Mouse (Mus musculus): ENCODE results near the gene Olfr110.
"Not testable (repeated sequence)": the region's sequence is repeated elsewhere in the genome, so short reads cannot be mapped to it uniquely, and the experiment has no call there.

Olfr110 gene

DNA sequence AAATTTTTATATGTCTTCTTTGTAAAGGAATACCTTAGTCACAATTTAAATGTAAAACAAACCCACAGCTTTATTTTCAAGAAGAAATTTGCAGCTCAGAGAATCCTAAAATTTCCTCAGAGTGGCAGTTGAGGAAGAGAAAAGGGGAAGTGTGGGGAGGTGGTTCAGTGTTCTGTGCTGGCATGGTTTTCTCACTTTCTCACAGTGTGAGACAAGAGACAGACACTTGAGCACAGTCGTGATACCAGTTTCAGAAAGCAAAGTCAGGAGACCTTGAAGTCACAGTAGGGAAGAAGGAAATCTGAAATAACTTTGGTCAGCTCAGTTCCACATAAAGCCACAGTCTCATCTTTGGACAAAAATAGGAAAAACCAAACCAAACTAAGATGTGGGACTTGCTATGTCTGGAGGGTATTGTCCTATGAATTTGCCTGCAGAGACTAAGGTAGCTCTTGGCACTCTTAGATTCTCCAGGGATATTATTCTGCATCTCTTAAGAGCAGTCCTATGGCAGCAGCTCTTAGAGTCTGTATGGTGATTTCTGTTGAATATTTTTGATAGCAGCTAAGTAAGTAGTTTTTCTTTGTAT, at the start of gene Olfr110:
Gene Olfr110, plus strand, starts transcription at position 539 of the 589 bp plus-strand sequence.
- DNase-seq (ENCODE audit: low spot score in 2 of 2) = peak in 1 of 2 experiments; percentile 3

DNA sequence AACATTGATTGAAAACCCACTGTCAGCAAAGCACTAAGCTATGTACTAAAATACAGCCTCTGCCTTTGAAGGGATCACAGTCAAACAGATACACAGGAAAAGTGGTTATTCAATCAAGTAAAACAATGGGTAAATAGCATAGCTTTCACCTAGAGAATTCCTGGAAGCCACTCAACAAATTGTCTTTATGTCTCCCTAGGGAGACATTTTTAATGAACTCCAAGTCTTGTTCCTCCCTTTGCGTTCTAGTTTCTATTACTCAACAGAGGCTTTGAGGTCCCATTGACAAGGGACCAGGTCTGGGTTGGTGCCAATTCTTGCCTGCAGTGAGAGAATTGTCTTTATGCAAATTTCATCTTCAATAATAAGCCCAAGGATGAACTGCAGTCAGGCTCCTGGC, 47.1 kb upstream of the Olfr110 start, which contains the start of gene Olfr108:
Gene Olfr108, plus strand, starts transcription at position 301 of the 400 bp plus-strand sequence.
- no peak for DNase-seq (ENCODE audit: low spot score in 2 of 2)

DNA sequence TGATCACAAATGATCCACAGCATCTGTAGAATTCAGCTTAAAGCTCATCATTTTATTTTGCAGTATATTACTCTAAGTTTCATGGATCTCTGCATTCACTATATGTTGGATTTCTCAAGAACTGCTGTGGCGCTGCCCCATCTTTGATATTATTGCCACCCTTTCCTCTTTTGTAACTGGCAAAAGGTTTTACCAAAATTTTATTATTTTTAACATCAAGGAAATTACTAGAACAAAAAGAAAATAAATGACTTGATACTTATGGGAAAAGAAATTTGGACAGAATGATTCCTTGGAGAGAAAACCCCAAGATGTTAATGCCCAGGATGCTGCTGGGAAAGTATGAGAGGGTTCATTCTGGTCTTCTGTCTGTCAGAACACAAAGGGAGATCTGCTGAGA, 33.7 kb upstream of the Olfr110 start, which contains the start of gene Olfr109:
Gene Olfr109, plus strand, starts transcription at position 301 of the 400 bp plus-strand sequence.
- no peak for DNase-seq (ENCODE audit: low spot score in 2 of 2)

DNA sequence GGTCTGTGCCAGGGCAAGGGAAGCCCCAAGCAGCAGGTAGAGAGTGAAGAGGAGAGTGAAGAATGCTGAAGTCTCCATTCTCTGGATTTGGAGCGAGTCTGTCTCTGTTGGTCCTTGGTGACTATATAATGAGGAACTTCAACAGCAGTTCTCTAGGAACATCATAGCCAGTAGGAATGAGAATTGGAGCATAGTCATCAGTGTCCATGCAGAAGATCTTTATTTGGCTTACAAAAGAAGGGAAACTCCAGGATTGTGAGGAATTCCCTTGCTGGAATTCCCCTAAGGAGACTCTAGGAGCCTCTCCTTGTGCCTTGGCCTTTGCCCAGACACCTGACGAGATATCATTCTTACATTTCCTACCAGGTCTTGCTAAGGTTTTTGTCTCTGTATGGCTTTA, 8.8 kb upstream of the Olfr110 start, which contains the start of gene H2-M2:
Gene H2-M2, minus strand, starts transcription at position 101 of the 400 bp plus-strand sequence.
- no peak for DNase-seq (ENCODE audit: low spot score in 2 of 2)

DNA sequence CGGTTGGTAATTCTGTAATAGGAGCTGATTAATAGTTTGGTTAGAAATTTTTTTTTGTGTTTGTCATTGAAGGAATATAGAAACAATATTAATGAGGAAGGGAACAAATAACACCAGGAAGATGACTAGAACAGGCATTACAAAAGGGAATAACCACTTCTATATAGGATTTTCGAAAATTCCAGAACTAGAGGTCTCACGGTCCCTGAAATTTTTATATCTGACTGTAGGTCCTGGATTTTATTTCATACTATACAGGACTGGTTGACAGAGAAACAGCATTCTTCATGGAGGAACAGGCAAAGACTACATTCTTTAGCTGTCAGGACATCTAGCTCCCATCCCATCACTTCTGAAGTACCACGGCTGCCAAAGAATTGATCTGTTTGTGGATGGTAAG, 15.5 kb downstream of the Olfr110 start, which contains the start of gene Olfr111:
Gene Olfr111, plus strand, starts transcription at position 301 of the 400 bp plus-strand sequence.
- no peak for DNase-seq (ENCODE audit: low spot score in 2 of 2)

DNA sequence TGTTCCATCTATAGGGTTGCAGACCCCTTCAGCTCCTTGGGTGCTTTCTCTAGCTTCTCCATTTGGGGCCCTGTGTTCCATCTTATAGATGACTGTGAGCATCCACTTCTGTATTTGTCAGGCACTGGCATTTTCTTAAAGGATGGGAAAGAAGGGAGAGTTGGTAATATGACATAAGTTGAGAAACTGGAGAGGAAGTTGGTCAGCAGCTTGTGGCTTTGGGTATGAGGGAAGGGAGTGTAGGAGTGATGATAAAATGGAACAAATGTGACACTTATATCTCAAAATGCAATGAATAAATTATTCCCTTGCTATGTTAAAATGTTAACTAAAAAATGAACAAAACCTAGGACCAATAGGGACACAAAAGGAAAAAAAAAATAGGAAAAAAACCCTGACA, 32.3 kb downstream of the Olfr110 start:
- not testable (repeated sequence) for DNase-seq (ENCODE audit: low spot score in 2 of 2)

DNA sequence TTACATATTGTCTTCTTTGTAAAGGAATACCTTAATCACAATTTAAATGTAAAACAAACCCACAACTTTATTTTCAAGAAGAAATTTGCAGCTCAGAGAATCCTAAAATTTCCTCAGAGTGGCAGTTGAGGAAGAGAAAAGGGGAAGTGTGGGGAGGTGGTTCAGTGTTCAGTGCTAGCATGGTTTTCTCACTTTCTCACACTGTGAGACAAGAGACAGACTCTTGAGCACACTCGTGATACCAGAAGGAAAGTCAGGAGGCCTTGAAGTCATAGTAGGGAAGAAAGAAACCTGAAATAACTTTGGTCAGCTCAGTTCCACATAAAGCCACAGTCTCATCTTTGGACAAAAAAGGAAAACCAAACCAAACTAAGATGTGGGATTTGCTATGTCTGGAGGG, 33.2 kb downstream of the Olfr110 start:
- DNase-seq (ENCODE audit: low spot score in 2 of 2) = not testable (repeated sequence)

DNA sequence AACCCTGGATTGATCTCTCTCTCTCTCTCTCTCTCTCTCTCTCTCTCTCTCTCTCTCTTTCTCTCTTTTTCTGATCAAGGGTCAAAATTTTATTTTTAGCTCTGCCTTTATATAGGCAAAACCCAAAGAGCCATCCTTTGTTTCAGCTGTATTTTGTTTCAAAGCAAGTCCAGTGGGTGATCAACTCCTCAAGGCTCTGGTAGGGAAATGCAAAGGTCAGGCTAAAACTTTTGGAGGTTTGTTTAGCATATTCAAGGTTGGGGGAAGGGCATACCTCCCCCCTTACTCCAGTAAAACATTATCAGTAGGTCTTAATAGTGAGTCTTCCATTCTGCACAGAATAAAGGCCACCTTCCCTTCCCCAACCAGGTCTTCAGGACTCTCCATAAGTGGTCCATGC, 42.9 kb downstream of the Olfr110 start:
- DNase-seq (ENCODE audit: low spot score in 2 of 2) = no peak

DNA sequence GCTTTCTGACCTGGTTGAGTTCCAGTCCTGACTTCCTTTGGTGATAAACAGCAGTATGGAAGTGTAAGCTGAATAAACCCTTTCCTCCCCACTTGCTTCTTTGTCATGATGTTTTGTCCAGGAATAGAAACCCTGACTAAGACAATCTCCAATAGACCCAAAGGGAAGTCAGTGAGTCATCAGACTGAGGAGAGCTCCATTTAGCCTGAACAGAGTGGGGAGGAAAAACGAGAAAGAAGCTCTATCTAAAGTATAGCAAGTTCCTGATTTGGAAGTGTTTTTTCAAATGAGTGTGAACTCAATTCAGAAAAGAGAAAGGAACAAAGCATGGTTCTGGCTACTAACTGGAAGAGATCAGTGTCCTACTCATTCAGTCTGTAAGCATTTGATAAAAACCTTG, 46.1 kb downstream of the Olfr110 start:
- not testable (repeated sequence) for DNase-seq (ENCODE audit: low spot score in 2 of 2)

DNA sequence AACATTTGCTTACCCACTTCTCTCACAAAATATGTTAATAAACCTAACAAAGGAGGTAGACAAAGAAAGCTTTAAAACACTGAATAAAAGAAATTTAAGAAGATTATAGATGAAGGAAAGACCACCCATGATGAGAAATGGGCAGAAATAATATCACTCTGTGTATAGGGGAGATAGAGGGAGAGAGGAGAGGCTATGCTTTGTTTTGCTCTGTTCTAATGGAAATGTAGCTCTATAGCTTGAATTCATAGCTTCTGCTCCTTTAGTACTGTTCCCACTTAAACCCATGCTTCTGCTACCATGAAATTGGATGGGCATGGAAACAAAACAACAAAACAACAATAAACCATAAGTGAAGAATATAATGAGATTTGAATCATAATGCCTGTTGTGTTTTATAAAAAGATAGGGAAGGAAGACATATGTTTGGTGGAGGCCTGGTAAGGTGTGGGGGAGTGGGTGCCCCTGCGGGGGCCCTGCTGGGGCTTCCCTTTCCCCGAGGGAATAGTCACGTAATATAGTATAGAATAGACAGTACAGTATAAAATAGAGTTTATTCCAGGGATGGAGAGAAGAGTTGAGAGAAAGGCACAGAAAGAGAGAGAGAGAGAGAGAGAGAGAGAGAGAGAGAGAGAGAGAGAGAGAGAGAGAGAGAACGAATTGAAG, 49.3 kb downstream of the Olfr110 start:
- no peak for DNase-seq (ENCODE audit: low spot score in 2 of 2)

DNA sequence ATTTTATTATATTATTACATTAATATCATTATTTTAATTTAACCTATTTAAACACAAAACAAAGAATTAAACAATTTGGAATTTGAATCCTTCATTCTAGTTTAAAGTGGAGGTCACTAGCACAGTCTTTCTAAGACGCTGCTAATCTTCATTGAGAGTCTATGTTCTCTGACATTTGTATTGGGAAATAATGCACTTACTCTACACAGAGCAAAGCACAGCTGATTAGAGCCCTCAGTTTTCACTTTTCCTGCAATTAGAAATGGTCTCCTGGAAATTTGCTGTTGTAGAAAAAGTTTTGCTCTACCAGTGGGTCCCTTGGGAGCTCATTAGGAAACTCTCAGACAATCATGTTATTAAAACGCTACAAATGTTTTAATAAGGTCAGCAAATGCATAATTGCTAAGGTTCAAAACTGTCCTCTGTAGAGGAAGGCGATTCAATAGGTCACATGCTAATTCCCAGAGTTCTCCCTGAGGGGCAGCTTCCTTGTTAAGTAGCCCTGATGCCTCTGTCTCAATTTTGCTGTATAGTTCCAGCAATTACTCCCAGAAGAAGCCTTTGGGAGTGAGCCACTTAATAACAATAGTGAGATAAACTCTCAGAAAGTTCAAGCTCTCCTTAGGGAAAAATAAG, 51.6 kb downstream of the Olfr110 start:
- no peak for DNase-seq (ENCODE audit: low spot score in 2 of 2)
